Mouse (Mus musculus): ENCODE measurements around the gene Nnmt.

DNA sequence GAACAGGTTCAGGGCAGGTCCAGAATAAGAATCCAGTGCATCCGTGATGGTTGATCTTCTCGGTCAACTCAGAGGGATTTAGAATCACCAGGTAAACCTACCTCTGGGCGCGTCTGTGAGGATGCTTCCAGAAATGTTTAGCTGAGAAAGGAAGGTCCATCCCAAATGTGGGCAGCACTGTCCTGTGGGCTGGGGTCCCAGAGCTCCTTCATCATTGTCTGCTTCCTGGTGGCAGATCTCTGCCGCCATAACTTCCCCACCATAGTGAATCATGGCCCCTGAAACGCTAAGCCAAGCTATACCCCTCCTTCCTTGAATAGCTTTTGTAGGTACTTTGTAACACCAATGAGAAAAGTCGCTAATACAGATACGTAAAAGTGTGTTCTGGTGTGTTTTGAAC is 36.7 kb upstream of the Nnmt start:
- no peak for TF ChIP-seq CTCF (conservative IDR thresholded peaks at IDR 0.05 in 1 of 2, IDR thresholded peaks at IDR 0.05 in 1 of 2; ENCODE audit: low read depth in 2 of 2, low read length in 2 of 2)
- no peak for TF ChIP-seq MAFK (IDR thresholded peaks at IDR 0.05; ENCODE audit: insufficient replicate concordance, low read length)
- TF ChIP-seq MEF2A (IDR thresholded peaks at IDR 0.05; ENCODE audit: borderline replicate concordance, low read depth, low read length) = no peak
- no peak for TF ChIP-seq MAX (IDR thresholded peaks at IDR 0.05; ENCODE audit: low read length)
- TF ChIP-seq POLR2A (IDR thresholded peaks at IDR 0.05; ENCODE audit: low read depth, low read length) = no peak
- no peak for TF ChIP-seq USF2 (conservative IDR thresholded peaks at IDR 0.05; ENCODE audit: low read depth, low read length)
- no peak for TF ChIP-seq HCFC1 (IDR thresholded peaks at IDR 0.05; ENCODE audit: low read depth, low read length)
- TF ChIP-seq ZNF384 (IDR thresholded peaks at IDR 0.05; ENCODE audit: low read depth, low read length) = no peak
- no peak for TF ChIP-seq RAD21 (IDR thresholded peaks at IDR 0.05; ENCODE audit: low read depth, low read length)
- no peak for TF ChIP-seq JUND (conservative IDR thresholded peaks at IDR 0.05; ENCODE audit: low read depth, low read length)
- TF ChIP-seq ZC3H11A (IDR thresholded peaks at IDR 0.05; ENCODE audit: low read depth, low read length) = no peak
- TF ChIP-seq EP300 (IDR thresholded peaks at IDR 0.05; ENCODE audit: low read length) = no peak
- no peak for TF ChIP-seq TCF12 (IDR thresholded peaks at IDR 0.05; ENCODE audit: low read depth, low read length)
- TF ChIP-seq POLR2AphosphoS2 (IDR thresholded peaks at IDR 0.05; ENCODE audit: low read depth, low read length) = no peak
